Mouse (Mus musculus): ENCODE results near the gene Endov.

The Endov gene

GRCm38 (mm10) chr11:119490861-119491689, at the start of gene Endov:
Endov (plus strand) TSS chr11:119491347.
- DNase-seq (ENCODE audit: low spot score): peak; percentile 95

DNA sequence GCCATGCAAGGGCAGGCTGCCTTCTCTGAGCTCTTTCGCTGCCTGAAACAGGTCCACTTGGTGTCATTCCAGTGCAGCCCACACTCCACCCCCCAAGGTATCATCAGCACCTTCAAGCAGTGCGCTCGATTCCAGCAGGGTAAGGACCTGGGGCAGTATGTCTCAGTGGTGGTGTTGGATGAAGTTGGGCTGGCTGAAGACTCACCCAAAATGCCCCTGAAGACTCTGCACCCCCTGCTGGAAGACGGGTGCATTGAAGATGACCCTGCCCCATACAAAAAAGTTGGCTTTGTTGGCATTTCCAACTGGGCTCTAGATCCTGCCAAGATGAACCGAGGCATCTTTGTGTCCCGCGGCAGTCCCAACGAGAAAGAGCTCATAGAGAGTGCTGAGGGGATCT, 48.9 kb upstream of the Endov start:
- no peak for DNase-seq (ENCODE audit: low spot score)

DNA sequence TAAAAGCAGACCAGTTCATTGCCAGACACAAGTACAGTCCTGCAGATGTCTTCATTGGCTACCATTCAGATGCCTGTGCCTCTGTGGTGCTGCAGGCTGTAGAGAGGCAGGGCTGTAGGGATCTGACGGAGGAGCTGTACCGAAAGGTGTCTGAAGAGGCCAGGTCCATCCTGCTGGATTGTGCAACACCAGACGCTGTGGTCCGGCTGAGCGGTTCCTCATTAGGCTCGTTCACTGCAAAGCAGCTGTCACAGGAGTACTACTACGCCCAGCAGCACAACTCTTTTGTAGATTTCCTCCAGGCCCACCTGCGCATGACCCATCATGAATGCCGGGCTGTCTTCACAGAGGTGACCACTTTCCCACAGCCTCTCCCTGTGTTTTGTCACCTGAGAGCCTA, 47.7 kb upstream of the Endov start:
- no peak for DNase-seq (ENCODE audit: low spot score)

GRCm38 (mm10) chr11:119456097-119456496, 35.0 kb upstream of the Endov start:
- no peak for DNase-seq (ENCODE audit: low spot score)

- no peak for DNase-seq (ENCODE audit: low spot score)
Measured at GRCm38 (mm10) chr11:119477876-119478275, 13.3 kb upstream of the Endov start.

- DNase-seq (ENCODE audit: low spot score): no peak
Measured at GRCm38 (mm10) chr11:119491690-119492087, 542 bp downstream of the Endov start.

DNA sequence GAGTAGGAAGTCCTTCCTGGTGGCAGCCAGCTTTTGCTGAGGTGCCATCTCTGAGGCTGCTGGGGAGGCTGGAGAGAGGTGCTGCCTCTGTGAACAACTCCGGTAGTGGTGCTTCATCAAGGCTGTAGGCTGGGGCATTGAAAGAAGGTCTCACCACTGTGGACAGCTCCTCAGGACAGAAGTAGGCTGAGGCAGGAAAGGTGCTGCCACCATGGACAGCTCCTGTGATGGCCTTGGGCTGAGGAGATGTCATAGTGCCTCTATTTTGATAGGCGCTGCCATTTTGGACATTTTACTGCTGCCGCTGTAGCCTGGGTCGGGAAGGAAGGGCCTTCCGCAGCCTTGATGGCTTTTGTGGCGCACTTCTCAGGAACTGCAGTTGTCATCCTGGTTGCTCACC, 1.7 kb downstream of the Endov start:
- DNase-seq (ENCODE audit: low spot score): no peak

DNA sequence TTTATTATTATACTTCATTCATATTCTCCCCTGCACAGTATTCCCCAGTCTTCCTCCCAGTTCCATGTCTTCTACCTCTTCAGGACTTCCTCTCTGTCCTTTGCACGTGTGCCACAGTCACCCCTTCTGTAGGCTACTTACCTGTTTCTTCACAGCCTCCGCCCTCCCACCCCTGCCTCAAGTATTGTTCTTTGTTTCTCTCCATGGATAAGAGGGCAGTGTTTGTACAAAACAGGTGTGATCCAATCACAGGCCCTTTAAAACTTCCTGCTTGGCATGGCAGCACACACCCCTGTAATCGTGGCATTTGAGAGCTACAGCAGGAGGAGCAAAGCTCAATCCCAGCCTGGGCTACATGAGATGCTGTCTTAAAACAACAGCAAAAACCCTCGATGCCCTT, 2.4 kb downstream of the Endov start:
- DNase-seq (ENCODE audit: low spot score): no peak

DNA sequence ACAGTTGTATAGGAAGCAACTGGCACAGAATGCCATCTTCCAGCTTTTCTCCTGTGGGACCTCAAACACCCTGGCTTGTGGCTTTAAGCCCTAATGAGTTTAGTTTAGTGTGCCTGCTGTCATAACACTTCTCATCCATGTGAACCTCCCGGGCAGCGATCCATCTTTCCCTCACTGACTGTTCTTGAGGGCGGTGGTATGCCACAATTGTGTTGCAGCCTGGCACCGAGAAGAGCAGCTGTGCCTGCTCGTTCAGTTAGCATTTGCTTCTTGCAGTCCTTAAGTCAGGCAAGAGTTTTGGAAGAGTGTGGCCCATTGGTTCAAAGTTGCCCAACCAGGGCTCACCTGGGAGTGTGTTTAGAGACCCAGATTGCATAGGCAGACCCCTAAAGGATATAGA, 5.0 kb downstream of the Endov start:
- no peak for DNase-seq (ENCODE audit: low spot score)

DNA sequence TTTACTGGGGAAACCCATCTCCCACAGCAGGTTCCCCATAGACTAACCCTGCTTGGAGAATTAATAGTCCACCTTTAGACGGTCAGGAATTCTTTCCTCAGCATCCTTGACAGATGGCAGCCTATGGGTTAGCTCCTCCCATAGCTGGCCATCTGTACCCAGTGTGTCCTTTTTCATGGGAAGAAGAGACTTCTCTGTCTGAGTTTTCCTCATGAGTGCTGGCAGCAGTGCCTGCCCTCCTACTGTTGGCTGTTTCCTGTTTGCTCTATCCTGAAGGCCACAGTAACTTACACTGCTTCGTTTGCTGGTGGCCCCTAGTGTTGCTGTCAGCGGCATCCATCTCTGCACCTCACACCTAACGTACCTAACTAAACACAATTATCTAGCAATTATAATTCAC, 6.3 kb downstream of the Endov start:
- DNase-seq (ENCODE audit: low spot score): no peak

- no peak for DNase-seq (ENCODE audit: low spot score)
Measured at GRCm38 (mm10) chr11:119499297-119499696, 8.2 kb downstream of the Endov start.

- DNase-seq (ENCODE audit: low spot score): no peak
Measured at GRCm38 (mm10) chr11:119500011-119500410, 8.9 kb downstream of the Endov start.

DNA sequence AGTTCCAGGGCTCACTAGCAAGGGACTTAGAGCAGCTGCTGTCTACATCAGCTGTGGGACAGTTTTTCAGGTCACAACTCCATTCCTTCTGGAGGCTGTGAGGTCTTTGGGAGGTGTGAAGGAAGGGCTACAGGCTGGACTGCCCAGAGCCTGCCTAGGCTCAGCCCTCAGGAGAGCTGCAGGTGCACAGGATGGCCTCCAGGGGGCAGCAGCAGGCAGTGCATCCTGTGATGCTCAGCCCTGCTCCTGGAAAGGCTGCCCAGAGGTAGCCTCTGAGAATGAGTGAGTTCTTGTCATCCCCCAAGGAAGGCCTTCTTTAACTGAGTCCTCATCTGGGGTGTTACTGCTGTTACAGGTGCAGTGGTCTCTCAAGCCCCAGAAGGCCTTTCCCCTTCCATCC, 12.5 kb downstream of the Endov start:
- DNase-seq (ENCODE audit: low spot score): peak; percentile 58

DNA sequence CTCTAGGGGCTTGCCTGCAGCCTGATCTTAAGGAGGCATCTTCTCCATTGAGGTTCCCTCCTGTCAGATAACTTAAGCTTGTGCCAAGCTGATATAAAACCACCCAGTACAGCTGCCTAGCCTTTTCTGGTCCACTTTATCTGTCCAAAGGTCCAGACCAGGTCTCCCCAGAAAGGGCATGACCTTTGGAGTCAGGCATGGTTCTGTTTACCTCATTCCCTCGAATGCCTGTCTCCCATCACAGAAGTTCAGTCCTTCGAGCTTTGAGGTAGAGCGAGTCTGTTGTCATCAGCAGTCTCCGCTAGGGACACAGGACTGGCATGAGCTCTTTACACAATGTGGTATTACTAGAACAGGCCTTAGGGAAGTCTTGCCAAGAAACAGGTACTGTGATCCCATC, 15.2 kb downstream of the Endov start:
- no peak for DNase-seq (ENCODE audit: low spot score)

- no peak for DNase-seq (ENCODE audit: low spot score)
Measured at GRCm38 (mm10) chr11:119507772-119508171, 16.6 kb downstream of the Endov start.

GRCm38 (mm10) chr11:119509165-119509776, 18.1 kb downstream of the Endov start:
- no peak for DNase-seq (ENCODE audit: low spot score)

DNA sequence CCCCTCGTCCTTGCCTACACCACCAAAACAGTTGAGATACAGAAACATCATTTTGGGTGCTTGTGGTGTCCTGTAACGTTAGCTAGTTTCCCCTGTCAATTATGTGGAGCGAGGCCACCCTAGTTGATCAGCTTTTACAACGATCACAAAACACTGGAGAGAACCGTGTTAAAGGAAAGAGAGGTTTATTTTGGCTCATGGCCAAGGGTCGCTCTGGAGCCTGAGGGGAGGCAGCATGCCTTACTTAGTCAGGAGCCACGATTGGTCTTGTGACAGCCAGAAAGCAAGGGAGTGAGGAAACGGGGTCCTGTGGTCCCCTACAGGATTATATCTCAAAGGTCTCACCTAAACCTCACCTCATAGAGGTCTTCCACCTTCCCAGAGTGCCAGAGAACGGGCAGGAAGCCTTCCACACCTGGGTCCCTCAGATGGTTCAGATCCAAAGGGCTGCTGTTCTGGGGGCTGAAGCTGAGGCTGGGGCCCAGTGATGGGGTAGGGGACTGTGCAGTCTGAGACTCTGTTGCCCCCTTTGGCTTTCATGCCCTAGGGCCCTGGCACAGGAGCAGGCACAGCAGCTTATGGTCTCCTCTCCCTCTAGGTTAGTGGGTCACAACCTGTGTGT, 22.0 kb downstream of the Endov start:
- no peak for DNase-seq (ENCODE audit: low spot score)

DNA sequence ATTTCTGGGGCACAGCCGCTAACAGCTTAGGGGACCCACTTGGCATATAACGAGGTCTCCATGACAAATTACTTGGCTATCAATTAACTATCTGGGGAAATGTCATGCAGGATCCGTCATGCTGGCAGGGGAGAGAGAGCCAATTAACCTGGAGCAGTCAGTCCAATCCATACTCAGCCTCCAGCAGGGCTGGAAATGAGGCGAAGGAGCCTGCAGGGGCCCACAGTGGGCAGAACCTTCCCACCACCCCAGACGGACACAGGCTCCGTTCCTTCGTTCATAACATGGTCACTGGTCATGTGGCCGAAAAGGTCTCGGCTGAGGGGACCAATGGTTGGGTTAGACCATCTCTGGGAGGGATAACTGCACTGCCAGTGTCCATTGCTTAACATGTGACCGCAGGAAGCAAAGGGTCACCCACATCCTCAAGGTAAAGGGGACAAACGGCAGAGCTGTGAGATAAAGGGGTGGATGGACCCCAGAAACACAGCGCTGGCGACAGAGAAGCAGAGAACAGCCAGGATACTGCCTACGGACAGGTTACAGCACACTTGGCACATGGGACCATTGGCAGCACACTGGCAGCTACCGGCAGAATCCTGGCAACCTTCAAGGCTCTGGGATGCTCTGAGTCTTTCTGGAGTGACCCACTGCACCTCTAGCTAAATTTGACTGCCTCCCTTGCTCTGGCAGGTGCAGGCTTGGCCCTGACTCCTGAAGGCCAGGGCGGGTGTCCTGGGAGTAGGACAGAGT, 23.1 kb downstream of the Endov start:
- DNase-seq (ENCODE audit: low spot score): no peak

DNA sequence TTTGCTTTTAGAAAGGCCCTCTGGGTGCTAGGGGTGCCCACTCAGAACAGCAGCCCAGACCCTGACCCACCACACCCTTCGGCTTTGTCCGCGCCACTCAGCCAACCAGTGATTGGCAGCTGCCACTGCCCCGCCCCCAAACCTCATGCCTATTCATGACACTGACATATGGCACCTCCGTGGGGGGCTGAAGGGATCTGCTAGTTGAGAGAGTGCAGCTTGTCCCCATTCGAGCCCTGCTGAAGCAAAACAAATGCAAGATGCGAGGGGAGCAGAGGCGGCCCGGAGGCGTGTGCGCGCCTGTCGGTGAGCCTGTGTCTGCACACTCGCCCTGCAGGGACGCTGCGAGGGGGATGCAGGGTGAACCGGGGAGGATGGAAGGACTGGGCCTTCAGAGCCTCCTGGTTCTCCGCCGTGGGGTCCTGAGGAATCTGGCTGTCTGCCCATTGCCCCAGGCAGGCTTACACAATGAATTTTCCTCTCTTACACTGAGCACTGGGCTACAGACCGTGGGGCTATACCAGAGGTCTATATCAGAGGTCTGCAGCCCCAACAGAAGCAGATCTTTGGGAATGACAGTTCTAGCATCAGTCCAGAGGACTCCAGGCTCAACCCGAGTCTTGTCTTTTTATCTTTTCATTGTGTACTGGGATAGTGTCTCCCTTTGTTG, 24.0 kb downstream of the Endov start:
- peak; percentile 64 for DNase-seq (ENCODE audit: low spot score)

- no peak for DNase-seq (ENCODE audit: low spot score)
Measured at GRCm38 (mm10) chr11:119515823-119516676, 24.9 kb downstream of the Endov start.

All from left cerebral cortex, adult 11 months (tissue).